Mouse (Mus musculus) thymus, postnatal 10 days (tissue): Measurements from ENCODE around the gene Sde2.
A peak's percentile ranks its signal among the peaks of the same experiment; 100 is the strongest.

Experiments
- DNase-seq, 2 experiments: peaks; one replicate each; pipeline ENCODE4 v3.0.0; 2021; ENCODE audit warnings: low spot score in 2 of 2

The Sde2 gene

DNA sequence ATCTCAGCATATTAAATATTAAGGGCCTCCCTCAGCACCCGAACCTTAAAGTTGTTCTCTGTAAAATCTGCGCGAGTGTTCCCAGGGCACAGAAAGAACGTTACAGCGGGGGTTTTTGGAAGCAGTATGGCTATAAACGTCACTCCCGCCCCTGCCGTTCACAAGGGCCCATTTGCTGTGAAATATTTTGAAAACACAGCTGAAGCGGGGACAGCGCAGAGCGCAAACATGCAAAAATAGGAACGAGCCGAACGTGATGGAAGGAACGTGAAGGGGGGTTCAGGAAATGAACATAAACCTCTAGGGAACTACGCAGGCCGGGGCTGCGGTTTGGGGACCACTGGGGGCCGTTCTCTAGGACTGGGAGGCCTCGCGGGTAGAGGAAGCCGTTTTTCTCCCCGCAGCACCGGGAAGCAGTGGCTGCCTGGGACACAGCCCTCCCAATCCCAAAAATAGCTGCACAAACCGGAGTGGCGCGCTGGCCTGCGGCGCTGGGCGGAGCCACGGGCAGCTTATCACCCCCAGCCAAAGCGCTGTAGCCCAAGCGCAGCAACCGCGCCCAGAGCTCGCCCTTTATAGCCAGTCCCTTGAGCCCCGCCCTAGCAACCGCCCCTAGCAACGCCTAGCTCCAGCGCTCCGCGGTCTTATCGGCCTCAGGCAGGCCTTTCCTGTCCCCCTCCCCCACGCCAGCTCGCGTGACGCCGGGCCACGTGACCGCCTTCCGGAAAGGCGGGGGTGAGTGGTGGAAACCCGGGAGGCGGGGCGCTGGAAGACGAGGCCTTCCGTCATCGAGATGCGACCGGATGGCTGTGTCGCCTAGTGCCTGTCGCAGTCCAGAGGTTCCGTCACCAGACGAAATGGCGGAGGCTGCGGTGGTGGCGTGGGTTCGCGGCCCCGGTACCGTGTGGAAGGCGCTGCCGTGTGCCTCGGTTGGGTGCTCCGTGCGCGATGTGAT, at the start of gene Sde2:
Gene Sde2 (plus strand): TSS at position 812 of the 955 bp plus-strand sequence.
- DNase-seq, result peak; percentile 100

DNA sequence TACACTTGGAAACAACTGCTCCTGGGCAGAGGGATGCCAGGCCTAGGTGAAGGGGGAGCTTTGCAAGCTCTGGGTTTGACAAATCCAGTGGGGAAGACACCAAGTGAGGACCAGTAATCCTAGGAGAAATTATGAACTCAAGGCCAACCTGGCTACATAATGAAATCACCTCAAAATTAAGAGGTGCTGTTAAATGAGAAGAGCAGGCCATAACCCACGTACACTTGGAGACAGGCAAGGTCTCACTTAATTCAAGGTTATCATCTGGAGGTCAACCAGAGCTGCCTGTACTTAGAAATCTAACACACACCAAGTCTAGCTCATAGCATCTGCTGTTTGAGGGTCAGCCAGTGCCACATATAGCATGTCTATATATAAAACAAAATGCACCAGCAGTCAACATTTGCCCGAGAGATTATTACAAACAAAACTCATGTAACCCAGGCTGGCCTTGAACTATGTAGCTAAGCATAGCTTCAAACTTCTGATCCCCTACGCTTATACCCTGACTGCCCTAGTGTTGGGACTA, 49.4 kb upstream of the Sde2 start:
- DNase-seq, result no peak

DNA sequence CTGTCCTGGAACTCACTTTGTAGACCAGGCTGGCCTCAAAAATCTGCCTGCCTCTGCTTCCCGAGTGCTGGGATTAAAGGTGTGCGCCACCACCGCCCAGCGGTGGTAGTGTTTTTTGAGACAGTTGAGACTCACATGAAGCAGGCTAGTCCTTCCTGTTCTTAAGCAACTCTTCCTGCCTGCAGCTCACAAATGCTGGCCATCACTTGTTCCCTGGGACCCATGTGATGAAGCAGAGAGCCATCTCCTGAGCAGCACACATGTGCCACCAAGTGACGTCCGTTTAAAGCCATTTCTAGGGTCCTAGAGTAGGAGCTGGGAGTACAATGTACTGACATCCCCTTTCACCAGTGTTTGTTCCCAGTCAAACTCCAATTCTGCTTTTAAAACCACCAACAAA, 47.0 kb upstream of the Sde2 start:
- no peak for DNase-seq

DNA sequence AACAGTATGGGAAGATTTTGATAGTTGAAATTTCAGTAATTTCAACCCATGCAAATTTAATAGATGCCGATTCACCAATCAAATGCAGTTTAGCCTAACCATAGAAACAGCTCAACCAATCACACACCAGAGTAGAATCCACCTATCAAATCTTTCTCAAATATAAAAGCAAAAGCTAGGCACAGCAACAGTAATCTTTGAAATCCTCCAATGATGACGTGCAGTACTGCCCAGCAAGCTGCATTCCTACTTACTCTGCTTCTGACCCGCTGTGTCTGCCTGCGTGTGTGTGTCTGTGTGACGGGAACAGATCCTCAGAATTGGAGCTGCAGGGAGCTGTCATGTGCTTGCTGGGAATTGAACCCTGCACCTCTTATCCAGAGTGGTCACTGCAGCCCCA, 42.1 kb upstream of the Sde2 start:
- DNase-seq, result no peak

DNA sequence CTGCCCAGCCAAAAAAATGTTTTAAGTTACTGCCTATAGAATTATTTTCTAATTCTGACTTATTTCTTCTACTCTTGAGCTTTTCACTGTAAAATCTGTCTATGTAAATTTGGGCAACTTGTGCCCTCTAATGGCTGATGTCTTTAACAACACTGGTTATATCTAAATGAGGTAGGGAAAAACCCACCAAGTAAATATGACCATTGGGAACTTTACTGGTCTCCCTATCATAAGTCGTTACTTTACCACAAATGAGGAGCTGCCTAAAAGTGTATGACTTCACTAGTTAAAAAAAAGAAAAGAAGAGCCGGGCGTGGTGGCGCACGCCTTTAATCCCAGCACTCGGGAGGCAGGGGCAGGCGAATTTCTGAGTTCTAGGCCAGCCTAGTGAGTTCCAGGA, 40.0 kb upstream of the Sde2 start:
- no peak for DNase-seq

DNA sequence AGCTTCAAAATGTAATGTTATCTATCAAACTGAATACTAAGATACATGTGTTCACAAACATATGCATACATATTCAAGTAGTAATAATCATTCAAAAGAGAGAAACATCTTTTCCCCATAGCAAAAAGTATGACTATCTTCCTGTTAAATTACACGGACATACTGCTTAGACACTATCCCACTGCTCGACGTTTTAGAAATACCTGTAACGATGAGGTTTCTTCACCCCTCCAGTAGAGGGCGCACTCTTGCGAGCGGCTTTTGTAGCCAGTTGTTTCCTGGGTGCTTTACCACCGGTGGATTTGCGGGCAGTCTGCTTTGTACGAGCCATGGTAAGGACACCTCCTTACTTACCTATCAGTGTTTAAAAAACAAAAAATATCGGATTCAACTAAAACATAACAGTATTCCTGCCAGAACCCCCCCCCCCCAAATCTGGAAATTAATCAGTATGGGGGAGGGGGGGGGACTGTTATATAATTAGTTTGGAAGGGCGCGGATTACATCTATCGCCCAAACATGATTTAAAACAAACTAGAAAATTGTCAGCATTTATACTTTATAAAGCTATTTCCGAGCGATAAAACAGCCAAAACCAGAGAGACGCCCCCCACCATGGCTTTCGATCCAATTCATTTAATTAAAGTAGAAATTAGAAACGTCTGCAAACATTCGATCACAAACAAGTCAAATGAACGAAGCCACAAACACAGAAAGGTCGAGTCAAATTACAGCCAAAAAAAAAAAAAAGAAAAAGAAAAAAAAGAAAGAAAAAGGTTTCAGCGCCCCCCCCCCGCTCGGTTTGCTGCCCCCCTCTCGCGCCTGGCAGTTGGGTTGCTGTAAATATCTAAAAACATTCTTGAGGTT, 39.1 kb upstream of the Sde2 start:
- no peak for DNase-seq

DNA sequence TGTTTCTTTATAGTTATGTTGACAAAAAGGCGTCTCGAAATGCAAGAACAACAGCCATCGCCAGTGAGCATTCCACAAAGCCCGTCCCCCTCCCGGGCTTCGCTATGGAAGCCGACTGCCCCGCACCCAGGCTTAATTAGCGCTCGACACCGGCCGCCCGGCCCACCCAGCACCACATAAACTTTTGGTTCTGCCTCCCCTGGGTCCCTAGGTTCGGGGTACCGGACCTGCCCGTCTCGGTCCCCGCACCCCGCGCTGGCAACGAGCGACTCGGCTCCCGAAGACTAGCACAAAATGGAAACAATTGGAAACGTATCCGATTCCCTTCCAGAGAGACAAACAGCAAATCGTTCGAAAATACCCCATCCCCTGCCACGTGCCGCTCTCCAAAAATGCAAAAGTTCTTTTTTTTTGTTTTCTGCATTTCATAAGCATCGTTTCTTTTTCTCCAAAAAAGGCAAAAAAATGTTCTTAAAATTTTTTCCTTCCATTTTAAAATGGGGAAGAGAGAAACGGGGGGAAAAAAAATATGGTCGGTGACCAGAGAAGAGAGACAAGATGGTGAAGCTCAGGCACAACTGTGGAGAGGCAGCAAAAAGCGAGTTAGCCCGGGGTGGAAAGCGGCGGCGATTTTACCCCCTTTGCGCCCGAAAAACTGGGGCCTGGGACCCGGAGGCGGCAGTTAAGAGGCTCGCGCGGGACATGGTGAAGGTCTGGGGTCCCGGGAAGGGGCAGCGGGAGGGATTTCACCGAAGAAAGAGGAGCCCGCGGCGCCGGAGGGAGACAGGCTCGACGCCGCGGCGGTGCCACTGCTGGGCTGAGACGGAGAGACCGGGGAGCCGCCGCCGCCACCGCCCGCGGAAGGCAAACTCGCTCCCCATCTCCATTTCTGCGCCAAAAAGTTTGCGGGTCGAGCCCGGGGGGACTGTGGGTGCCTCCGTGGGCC, 38.2 kb upstream of the Sde2 start:
- DNase-seq, result peak; percentile 44 to 48

DNA sequence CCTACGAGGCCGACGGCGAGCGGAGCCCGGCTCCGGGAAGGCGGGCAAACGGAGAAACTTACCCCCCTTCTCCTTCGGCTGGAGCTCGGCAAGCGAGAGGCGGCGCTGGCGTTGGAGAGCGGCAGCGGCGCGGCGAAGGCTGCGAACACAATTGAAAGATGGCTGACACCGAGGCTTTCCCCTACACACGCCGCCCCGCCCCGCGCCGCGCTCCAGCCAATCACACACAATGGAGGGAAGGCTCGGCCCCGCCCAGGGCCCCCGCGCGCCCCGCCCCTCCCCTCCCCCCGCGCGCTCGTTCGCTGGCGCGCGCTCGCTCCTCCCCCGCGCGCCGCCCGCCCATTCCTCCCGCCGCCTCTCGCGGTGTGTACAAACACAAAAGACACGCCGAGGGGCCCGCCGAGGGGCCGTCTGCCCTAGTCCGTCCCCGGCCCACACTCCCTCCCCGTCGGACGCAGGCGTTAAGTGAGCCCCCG, 37.5 kb upstream of the Sde2 start:
- DNase-seq, result peak; percentile 92 to 96

DNA sequence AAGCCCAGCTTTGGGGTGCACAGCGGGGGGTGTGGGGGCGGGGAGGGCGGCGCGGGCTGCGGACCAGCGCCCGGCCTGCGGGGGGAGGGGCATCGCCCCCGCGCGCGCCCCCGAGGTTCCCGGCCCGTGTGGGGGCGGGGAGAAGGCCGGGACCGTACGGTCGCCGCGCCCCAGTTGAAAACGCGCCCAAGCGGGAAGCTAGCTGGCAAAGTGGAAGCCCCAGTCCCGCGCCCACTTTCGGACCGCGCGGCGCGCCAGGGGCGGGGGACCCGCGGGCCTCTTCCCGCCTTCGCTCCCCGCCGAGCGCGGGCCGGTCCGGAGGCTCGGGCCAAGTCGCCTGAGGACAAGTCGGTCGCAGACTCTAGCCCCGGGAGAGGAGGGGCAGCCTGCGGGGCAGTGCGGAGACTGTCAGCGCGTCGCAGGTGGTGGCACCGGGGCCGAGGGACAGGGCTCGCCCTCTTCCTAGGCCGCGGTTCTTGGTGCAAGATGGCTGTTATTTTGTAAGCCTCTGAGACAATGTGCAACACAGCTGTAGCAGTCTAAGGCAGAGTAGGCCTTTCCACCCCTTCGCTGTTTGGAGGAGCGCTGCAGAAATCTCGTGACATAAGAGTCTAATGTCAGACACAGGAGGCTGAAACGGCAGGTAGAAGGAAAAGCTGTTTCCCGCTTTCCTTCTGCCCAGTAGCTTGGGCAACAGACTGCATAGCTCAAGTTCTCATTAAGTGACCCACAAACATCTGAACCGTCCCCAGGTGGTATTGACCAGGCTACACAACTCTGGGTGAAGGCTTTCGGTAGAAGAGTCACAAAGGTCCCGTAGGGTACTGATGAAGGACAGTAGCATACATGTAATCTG, 36.8 kb upstream of the Sde2 start, which contains the start of gene H3f3a:
Gene H3f3a (minus strand): TSS at position 59 of the 856 bp plus-strand sequence.
- DNase-seq, result peak in 1 of 2 experiments; percentile 80

DNA sequence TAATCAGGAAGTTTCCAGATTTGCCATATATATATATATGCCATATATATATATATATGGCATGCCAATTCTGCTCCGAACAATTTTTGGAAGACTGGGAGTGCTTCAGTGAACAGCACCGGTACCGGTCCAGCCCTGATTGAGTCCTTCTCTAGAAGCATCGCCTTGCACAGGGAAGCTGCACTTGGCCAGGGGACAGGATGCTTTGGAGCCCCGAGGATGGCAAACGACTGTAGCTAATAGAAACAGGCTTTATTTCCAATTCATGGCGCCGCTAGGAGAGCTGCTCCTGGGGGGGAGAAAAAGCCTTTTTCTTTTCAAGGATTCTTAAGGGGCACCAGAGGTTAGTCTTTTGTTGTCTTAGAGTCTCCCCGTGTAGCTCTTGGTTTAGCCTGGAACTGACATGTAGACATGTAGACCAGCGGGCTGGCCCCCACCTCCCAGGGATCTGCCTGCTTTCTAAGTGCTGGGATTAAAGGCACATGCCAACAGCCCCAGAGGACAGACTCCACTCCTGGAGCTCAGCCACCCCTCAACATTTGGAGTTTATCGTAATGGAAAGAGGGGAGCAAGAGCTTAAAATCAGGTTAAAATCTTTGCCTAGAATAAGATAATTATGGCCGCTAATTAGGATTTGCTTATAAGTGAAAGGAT, 35.4 kb upstream of the Sde2 start:
- no peak for DNase-seq

DNA sequence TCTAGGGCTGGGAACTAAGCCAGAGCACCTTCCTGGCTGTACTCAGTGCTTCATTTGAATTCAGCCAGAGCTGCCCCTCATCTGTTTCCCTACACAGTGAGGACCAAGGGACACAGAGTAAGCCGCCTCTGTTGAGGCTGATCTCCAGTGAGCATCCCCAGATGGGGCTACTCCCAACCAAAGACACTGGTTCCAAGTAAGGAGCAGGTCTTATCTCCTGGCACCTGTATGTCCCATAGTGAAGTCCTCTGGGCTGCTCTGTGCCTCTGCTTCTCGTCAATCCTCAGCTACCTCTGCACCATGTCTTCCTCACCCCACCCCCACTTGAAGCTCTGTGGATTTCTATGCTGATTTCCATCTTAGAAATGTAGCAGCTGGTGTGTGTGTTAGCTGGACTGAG, 32.9 kb upstream of the Sde2 start:
- no peak for DNase-seq

DNA sequence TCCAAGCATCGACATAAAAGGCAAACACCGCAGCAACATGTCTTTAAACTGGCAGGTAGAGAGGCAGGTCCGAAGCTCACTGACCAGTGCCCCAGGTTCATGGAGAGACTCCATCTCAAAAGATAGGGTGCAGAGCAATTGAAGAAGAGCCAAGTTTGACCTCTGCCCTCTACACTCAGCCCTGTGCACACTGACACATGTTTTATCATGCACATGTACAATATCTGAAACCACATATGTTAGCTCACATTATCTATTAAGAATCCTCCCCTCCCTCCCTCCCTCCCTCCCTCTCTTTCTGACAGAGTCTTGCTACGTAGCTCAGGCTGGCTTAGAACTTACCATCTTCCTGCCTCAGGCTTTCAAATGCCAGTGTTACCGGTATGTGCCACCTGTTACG, 29.8 kb upstream of the Sde2 start:
- DNase-seq, result no peak

DNA sequence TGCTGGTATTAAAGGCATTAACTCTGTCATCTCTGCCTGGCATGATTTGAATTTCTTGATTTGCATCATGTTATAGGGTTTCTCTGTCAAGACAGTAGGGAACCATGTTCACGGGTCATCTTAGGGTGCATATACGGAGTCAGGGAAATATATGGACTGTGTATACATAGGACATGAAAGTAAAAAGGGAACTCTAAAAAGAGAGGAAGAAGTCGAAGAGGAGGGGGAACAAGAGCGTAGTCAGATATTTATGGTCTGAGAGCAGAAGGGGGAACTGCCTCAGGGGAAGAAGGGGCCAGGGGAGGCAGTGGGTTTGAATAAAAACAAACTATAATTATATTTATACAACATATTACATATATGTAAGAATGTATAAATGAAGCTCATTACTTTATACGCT, 28.7 kb upstream of the Sde2 start:
- no peak for DNase-seq

DNA sequence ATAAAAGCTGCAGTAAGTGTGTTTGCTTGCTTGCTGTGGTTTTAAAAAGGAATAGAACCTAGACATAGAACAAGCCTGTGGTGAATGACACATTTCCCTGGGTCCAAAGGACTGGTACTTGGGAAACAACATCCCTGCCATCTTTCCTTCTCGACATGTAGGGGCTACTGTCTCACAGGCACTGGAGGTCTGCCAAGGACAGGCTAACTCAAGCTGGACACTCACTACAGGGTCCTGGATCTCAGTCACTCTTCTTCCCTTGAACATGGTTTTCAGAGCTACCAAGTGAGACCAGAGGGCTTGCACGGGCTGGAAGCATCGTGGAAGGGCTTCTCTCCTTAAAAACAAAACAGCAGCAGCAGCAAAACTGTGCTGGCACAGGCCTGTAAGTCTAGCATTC, 27.2 kb upstream of the Sde2 start:
- DNase-seq, result no peak

DNA sequence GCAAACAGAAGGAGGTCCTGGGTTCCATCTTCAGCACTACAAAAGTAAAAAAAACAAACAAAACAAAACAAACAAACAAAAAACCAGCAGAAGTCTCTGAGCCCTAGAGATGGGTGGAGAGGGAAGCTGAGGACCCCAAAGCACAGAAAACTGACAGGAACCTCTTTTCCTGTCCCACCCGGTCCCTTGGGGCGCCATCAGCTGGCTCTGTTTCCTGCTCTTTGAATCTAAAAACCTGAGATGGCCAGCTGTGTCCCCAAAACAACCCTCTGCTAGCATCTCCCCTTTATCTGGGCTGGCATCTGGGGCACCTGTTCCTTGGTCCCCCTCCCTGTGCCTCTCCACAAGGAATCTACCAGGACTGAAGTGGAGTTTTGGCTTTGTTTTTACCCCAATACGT, 26.2 kb upstream of the Sde2 start:
- DNase-seq, result peak; percentile 40 to 56

DNA sequence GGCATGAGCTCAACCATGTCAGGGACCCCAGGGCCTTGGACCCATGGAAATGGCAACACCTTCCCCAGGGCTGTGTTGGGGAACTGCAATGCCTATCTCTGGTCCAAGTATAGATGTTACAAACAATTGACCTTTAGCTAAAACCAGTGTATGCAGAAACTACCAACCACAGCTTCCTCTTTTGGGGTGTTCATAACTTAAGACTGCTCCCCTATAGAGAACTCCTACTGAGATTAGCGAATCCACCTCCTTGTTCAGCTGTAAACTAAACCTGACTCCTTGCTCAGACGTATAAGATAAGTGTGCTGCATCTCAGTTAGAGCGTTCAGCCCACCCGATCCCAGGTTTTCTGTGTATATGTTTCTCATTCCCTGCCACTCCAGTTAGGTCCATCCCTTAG, 24.3 kb upstream of the Sde2 start:
- DNase-seq, result no peak

DNA sequence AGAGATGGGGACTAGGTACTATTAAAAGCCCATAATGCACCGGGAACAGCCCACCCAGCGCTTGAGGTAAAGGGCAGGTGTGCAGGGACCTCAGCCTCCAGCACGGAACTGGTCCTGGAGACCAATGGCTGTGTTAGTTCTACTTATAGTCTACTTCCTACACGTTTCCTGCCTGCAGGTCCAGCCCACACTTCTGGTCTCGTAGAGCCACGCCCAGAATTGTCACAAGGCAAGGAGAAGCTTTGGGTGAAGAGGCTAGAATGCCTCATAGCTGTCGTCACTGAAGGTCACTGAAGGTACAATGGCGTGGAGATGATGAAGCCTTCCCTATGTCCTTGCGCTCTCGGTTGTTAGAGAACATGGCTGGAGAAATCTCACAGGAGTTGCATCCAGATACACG, 21.2 kb upstream of the Sde2 start:
- no peak for DNase-seq

DNA sequence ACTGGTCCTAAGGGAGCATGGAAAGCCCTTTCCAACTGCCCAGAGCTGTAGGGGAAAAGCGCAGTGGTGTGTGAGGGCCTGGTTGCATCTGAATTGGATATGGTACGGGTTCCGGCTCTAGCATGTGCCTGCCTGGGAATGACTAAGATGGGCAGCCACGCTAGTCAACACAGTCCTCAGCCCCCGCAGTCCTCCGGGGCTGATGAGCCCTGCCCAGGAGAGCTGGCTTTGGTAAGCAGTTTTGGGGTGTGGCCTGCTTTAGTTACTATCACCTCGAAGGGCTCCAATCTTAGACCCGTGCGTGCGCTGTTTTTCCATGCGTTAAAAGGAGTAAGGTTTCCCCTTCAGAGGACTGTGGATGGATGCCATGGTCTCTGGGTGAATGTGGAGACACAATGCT, 20.8 kb upstream of the Sde2 start:
- no peak for DNase-seq

DNA sequence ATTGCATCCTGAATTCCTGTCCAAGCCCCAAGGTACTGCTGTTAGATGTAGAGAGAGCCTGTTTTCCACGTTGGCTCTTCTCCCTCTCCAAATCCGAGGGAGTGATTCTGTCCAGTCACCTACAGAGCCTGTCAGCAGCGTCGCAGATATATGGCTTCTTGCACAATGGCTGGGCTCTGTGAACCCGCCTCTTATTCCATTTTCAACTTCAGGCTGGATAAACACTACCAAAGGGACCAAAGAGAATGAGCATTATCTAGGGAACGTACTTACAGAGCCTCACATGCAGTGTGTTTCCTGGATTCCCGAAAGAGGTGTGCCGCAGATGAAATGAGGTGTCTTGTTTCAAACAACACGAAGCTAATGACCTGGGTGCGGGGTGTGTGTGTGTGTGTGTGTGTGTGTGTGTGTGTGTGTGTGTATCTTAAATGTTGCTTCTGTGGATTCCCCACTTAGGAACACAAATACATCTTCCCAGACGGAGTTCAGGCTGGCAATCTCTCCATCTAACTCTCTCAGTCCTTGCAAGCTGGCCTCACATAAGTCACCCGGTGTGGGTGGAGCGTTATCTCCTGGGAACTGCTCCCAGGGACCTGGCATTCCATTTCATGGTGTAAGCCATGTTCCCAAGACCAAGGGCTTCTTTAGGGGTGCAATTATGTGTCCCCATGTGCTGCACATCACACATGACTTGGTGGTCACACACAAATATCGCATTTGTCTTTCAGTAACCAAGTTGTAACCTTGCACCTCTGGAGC, 20.2 kb upstream of the Sde2 start:
- no peak for DNase-seq
